Mouse (Mus musculus) neural tube, embryonic 11.5 days (tissue): ENCODE data around the gene Ranbp9. TPM values are rescaled to one million over a fixed set of nuclear protein-coding genes. Genes with fewer than 3 reads are reported as not detected.
"Not testable (repeated sequence)": the region's sequence is repeated elsewhere in the genome, so short reads cannot be mapped to it uniquely, and the experiment has no call there.

Source experiments
- ATAC-seq: fragments of 200-750 bp; cut with Nextera tagmentation; 2 replicates; pipeline ENCODE4 v1.8.0; 2017; ENCODE audit warnings: moderate number of reproducible peaks, mild to moderate bottlenecking, moderate TSS enrichment, moderate library complexity; ENCODE audit not compliant: insufficient read depth, low FRiP score, low TSS enrichment
- DNase-seq: peaks from one replicate; pipeline ENCODE4 v3.0.0-alpha.2; 2015; ENCODE audit warnings: low spot score
- H3K27ac ChIP-seq: fragments of 300-500 bp; sonication (generic); 2 replicates; pipeline ENCODE4 v1.5.1; 2014; ENCODE audit warnings: low read depth, mild to moderate bottlenecking, low read length
- H3K27me3 ChIP-seq: fragments of 300-500 bp; sonication (generic); 2 replicates; pipeline ENCODE4 v1.6.1; 2014; ENCODE audit warnings: mild to moderate bottlenecking, low read length, mixed read lengths; ENCODE audit not compliant: control insufficient read depth, insufficient read depth
- H3K36me3 ChIP-seq: fragments of 300-500 bp; sonication (generic); 2 replicates; pipeline ENCODE4 v1.6.1; 2014; ENCODE audit warnings: mild to moderate bottlenecking, low read length, moderate library complexity, mixed read lengths; ENCODE audit not compliant: control insufficient read depth, insufficient read depth
- H3K4me1 ChIP-seq: fragments of 300-500 bp; sonication (generic); 2 replicates; pipeline ENCODE4 v1.6.1; 2014; ENCODE audit warnings: low read length, mixed read lengths; ENCODE audit not compliant: control insufficient read depth, insufficient read depth
- H3K4me2 ChIP-seq: fragments of 300-500 bp; sonication (generic); 2 replicates; pipeline ENCODE4 v1.6.1; 2014; ENCODE audit warnings: low read depth, mild to moderate bottlenecking, moderate library complexity
- H3K4me3 ChIP-seq: fragments of 300-500 bp; sonication (generic); 2 replicates; pipeline ENCODE4 v1.5.1; 2014; ENCODE audit warnings: low read depth, low read length
- H3K9ac ChIP-seq: fragments of 300-500 bp; sonication (generic); 2 replicates; pipeline ENCODE4 v1.6.1; 2014; ENCODE audit warnings: mild to moderate bottlenecking, low read length
- H3K9me3 ChIP-seq: fragments of 300-500 bp; sonication (generic); 2 replicates; pipeline ENCODE4 v1.6.1; 2016; ENCODE audit warnings: low read length; ENCODE audit not compliant: control insufficient read depth
- WGBS: fragments of 180-500 bp; shearing (Covaris S2); extraction: QIAGEN DNeasy Blood & Tissue Kit; methylation state at CpG from one replicate; pipeline ENCODE4 v1.1.7; 2014; 5-methylcytosine and 5-hydroxymethylcytosine counted together
- polyA plus RNA-seq: library from polyadenylated mRNA; unstranded; fragments of >200 nt; fragmentation: Nextera tagmentation; extraction: Ambion mirVana; gene quantifications from 2 replicates; pipeline ENCODE4 v1.2.1, GENCODE M21; 2014

Gene Ranbp9
- polyA plus RNA-seq, 1 experiment from 2014 or later = 10.9 TPM

DNA sequence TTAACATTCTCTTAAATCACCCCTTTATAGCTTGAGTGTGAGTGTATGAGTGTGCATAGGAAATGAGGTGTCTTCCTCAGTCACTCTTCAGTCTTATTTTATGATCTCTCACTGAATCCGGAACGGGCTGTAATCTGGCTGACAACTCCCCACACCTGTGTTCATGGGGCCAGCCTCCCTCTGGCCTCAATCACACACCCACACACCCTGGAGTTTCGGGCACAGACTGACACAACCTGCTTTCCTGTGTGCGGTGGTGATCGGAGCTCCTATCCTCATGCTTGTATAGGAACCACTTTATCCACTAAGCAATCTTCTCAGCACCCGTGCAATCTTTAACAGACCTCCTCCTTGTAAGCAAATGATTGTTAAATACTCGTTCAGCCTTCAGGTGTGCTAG, 4.9 kb downstream of the Ranbp9 start:
- no peaks in the 10 kb centered on the region for H3K36me3 ChIP-seq
- H3K27ac ChIP-seq = no peak overlapping the region
- H3K27me3 ChIP-seq = no peaks in the 10 kb centered on the region
- DNase-seq (no peak), ATAC-seq (no peak)
- no peak overlapping the region for H3K4me3 ChIP-seq
- peaks cover 8% of the 10 kb centered on the region for H3K4me1 ChIP-seq
- H3K9ac ChIP-seq = no peak overlapping the region
- no peak overlapping the region for H3K4me2 ChIP-seq
- no peaks in the 10 kb centered on the region for H3K9me3 ChIP-seq
- WGBS = 81% methylated on average over 7 of the region's 7 CpGs

DNA sequence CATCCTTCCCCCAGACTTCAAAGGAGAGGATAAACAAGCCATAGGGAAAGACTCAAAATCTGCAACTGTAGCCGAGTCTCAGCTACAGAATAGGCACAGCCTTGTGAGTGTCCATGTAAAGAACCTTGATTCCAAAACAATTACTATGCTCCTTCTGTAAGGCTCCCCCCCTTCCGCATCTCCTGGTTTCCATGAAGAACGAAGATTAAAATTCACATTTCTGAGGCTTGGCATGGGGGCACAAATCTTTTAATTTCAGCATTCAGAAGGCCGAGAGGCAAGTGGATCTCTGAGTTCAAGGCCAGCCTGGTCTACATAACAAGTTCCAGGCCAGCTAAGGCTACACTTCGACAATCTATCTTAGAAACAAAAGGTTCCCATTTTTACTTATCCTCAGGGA, 6.4 kb downstream of the Ranbp9 start:
- no peak overlapping the region for H3K27ac ChIP-seq
- 82% methylated on average over 5 of the region's 5 CpGs for WGBS
- DNase-seq (no peak), ATAC-seq (no peak)
- no peak overlapping the region for H3K4me2 ChIP-seq
- H3K4me1 ChIP-seq = peaks cover 8% of the 10 kb centered on the region
- H3K4me3 ChIP-seq = no peak overlapping the region
- no peak overlapping the region for H3K9ac ChIP-seq
- H3K36me3 ChIP-seq = no peaks in the 10 kb centered on the region; the same call in 1 of the 2 replicates
- no peaks in the 10 kb centered on the region for H3K27me3 ChIP-seq
- no peaks in the 10 kb centered on the region for H3K9me3 ChIP-seq

GRCm38 (mm10) chr13:43471861-43472260, 9.2 kb downstream of the Ranbp9 start:
- 97% methylated on average over 1 of the region's 1 CpGs for WGBS

GRCm38 (mm10) chr13:43469607-43470006, 11.5 kb downstream of the Ranbp9 start:
- Histone ChIP-seq H3K4me1 (no peaks in the 10 kb centered on the region), H3K4me2 (no peak overlapping the region), H3K36me3 (no peaks in the 10 kb centered on the region; the same call in 1 of the 2 replicates), H3K4me3 (no peak overlapping the region), H3K27ac (no peak overlapping the region), H3K27me3 (no peaks in the 10 kb centered on the region), H3K9me3 (no peaks in the 10 kb centered on the region), H3K9ac (no peak overlapping the region)
- no peak for ATAC-seq
- DNase-seq = no peak
- WGBS = 95% methylated on average over 1 of the region's 1 CpGs

More at GRCm38 (mm10) chr13:43471861-43472260, 9.2 kb downstream of the Ranbp9 start:
- H3K4me3 ChIP-seq, DNase-seq, ATAC-seq, H3K9me3 ChIP-seq, H3K9ac ChIP-seq, H3K27ac ChIP-seq, H3K4me1 ChIP-seq, H3K27me3 ChIP-seq, H3K4me2 ChIP-seq, H3K36me3 ChIP-seq: not testable (repeated sequence)

DNA sequence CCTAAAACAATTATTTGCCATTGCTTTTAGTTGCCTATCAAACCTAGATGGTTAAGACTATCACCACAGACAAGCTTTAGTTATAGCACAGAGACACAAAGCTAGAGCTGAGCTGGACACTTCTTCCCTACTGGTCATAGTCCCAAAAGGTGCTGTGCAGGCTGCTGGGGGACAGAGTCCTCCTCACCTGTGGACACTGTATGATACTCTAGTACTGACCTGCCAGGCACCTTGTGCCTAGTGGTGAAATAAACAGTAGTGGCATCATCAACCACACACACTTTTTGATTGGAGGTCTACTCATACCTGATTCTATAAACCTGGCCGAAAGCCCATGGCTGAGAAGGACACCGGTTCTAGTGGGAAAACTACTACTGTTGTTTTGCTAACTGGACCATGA, 16.5 kb downstream of the Ranbp9 start:
- Histone ChIP-seq H3K9ac (no peak overlapping the region), H3K4me1 (no peaks in the 10 kb centered on the region), H3K4me2 (no peak overlapping the region), H3K9me3 (no peaks in the 10 kb centered on the region), H3K4me3 (no peak overlapping the region), H3K27ac (no peak overlapping the region), H3K27me3 (no peaks in the 10 kb centered on the region), H3K36me3 (no peaks in the 10 kb centered on the region)
- DNase-seq = no peak
- no peak for ATAC-seq
- WGBS = 93% methylated on average over 2 of the region's 2 CpGs

GRCm38 (mm10) chr13:43457161-43457560, 23.9 kb downstream of the Ranbp9 start:
- no peak for DNase-seq
- ATAC-seq = no peak
- H3K4me2 ChIP-seq = no peak overlapping the region
- 77% methylated on average over 1 of the region's 1 CpGs for WGBS
- no peaks in the 10 kb centered on the region for H3K9me3 ChIP-seq
- no peaks in the 10 kb centered on the region for H3K27me3 ChIP-seq
- no peaks in the 10 kb centered on the region for H3K36me3 ChIP-seq
- no peak overlapping the region for H3K9ac ChIP-seq
- 0 out of 2 replicates have a peak, but pooled peaks cover 6% of the 10 kb centered on the region for H3K4me1 ChIP-seq
- no peak overlapping the region for H3K4me3 ChIP-seq
- H3K27ac ChIP-seq = no peak overlapping the region

DNA sequence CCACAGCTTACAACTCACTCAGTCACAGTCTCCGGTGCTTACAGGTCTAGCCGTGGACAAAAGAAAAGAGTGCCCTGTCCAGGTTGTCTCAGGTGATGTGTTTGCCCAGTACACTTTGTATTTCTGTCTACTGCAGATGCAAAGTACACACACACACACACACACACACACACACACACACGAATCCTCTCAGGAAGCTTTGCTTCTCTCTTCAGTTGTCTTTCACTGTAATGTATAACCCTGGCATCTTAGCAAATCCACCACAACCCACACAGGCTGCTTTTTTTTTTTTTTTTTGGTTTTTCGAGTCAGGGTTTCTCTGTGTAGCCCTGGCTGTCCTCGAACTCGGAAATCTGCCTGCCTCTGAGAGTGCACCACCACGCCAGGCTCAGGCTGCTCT, 26.7 kb downstream of the Ranbp9 start:
- DNase-seq (no peak), ATAC-seq (no peak)
- whole genome bisulfite sequencing = 89% methylated on average over 7 of the region's 7 CpGs
- no peaks in the 10 kb centered on the region for H3K9me3 ChIP-seq
- 0 out of 2 replicates have a peak, but pooled peaks cover 6% of the 10 kb centered on the region for H3K4me1 ChIP-seq
- no peak overlapping the region for H3K9ac ChIP-seq
- no peaks in the 10 kb centered on the region for H3K27me3 ChIP-seq
- no peak overlapping the region for H3K4me2 ChIP-seq
- no peak overlapping the region for H3K27ac ChIP-seq
- no peaks in the 10 kb centered on the region for H3K36me3 ChIP-seq
- H3K4me3 ChIP-seq = no peak overlapping the region

GRCm38 (mm10) chr13:43452843-43453605, 28.1 kb downstream of the Ranbp9 start:
- WGBS = 31% methylated on average over 7 of the region's 7 CpGs
- Histone ChIP-seq H3K36me3 (no peaks in the 10 kb centered on the region), H3K4me3 (no peak overlapping the region), H3K9ac (no peak overlapping the region), H3K27me3 (no peaks in the 10 kb centered on the region), H3K4me2 (no peak overlapping the region), H3K27ac (no peak overlapping the region), H3K4me1 (0 out of 2 replicates have a peak, but pooled peaks cover 6% of the 10 kb centered on the region), H3K9me3 (no peaks in the 10 kb centered on the region)
- ATAC-seq = no peak
- DNase-seq = peak; percentile 19

DNA sequence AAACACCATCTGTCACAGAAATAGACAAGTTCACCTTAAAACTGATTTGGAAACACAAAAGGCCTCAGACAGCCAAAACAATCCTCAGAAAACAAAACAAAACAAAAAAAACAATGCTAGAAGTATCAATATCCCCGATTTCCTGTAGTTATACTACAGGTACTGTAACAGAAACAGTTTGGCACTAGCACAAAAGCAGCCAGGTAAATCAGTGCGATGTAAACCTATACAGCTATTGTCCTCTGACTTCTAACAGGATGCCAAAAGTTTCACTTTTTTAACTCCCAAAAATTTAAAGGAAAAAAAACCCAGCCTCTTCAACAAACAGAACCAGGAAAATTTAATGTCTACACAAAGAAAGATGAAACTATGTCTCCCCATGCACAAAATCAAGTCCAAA, 28.9 kb downstream of the Ranbp9 start:
- H3K4me1 ChIP-seq = 0 out of 2 replicates have a peak, but pooled peaks cover 8% of the 10 kb centered on the region
- no peaks in the 10 kb centered on the region for H3K27me3 ChIP-seq
- H3K4me2 ChIP-seq = no peak overlapping the region
- ATAC-seq = no peak
- no peaks in the 10 kb centered on the region for H3K9me3 ChIP-seq
- no peaks in the 10 kb centered on the region for H3K36me3 ChIP-seq
- no peak overlapping the region for H3K27ac ChIP-seq
- no peak overlapping the region for H3K9ac ChIP-seq
- DNase-seq = no peak
- no peak overlapping the region for H3K4me3 ChIP-seq
- 91% methylated on average over 2 of the region's 2 CpGs for WGBS
